Mouse (Mus musculus): ENCODE data around the gene Aacs. TPM values are rescaled to one million over a fixed set of nuclear protein-coding genes. Genes with fewer than 3 reads are reported as not detected.

Gene Aacs
- total and polyA plus RNA-seq, 3 experiments: 21.3 to 48.8 (median 39.8) TPM

DNA sequence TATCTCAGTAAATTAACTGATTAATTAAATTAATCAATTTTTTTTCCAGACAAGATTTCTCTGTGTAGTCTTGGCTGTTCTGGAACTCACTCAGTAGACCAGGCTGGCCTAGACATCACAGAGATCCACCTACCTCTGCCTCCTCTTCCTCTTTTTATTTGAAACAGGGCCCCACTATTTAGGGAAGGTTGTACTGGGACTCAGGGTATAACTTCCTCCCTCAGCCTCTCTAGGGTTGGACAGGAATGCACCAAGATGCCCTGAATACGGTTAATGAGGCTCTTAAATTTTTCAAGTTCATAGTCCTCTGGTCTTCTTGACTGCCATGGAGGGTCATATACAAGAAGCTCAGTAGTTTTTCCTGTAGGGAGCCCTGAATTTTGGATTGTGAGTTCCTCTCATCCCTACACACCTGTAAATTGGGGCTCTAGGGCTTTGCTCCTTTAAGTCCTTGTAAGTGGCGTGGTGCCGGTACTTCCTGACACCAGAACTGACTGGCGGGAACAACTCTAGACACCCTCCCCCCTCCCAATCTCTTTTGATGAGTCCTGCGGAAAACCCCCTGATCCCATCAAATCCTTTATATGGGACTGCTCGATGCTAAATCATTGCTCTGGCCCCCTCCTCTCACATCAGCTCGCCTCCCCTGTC lies 34.9 kb upstream of the Aacs start:
- 0 out of 2 replicates have a peak, but pooled peaks have one; percentile 15 for TF ChIP-seq IRF4 (IDR thresholded peaks at IDR 0.05; ENCODE audit: low read depth, low read length)
- no peak for TF ChIP-seq GABPA (IDR thresholded peaks at IDR 0.05; ENCODE audit: insufficient replicate concordance, low read depth, low read length)
- TF ChIP-seq MXI1 (IDR thresholded peaks at IDR 0.05; ENCODE audit: low read depth, low read length): no peak; the same call in 1 of the 2 replicates
- TF ChIP-seq USF2 (conservative IDR thresholded peaks at IDR 0.05; ENCODE audit: low read depth, low read length): no peak
- 0 out of 2 replicates have a peak, but pooled peaks have one; percentile 13 for TF ChIP-seq SIN3A (IDR thresholded peaks at IDR 0.05; ENCODE audit: low read length)
- TF ChIP-seq ELF1 (IDR thresholded peaks at IDR 0.05; ENCODE audit: low read depth, low read length): peak; percentile 55
- TF ChIP-seq MEF2A (IDR thresholded peaks at IDR 0.05; ENCODE audit: borderline replicate concordance, low read depth, low read length): 0 out of 2 replicates have a peak, but pooled peaks have one; percentile 27
- no peak for TF ChIP-seq ZMIZ1 (IDR thresholded peaks at IDR 0.05; ENCODE audit: low read depth, low read length)
- no peak for TF ChIP-seq TCF12 (IDR thresholded peaks at IDR 0.05; ENCODE audit: low read depth, low read length)
- TF ChIP-seq POLR2AphosphoS2 (IDR thresholded peaks at IDR 0.05; ENCODE audit: low read depth, low read length): no peak
- no peak for TF ChIP-seq NRF1 (IDR thresholded peaks at IDR 0.05; ENCODE audit: low read depth, low read length)
- 0 out of 2 replicates have a peak, but pooled peaks have one; percentile 76 for TF ChIP-seq E2F4 (IDR thresholded peaks at IDR 0.05; ENCODE audit: insufficient replicate concordance, low read depth, low read length)
- no peak for TF ChIP-seq TBP (conservative IDR thresholded peaks at IDR 0.05; ENCODE audit: low read depth, low read length)
- TF ChIP-seq MYC (IDR thresholded peaks at IDR 0.05; ENCODE audit: low read depth, low read length): peak; percentile 72
- Histone ChIP-seq H3K27ac (ENCODE audit: insufficient read depth, low read depth) (peak overlapping the region; percentile 9), H3K27me3 (replicated peaks) (no peaks in the 10 kb centered on the region), H3K4me3 (replicated peaks in 1 of 3; ENCODE audit: low read depth in 2 of 3, low read length in 2 of 3, poor library complexity in 1 of 3) (peak overlapping the region; percentile 61 to 94 (median 87)), H3K4me1 (ENCODE audit: control insufficient read depth in 1 of 2, insufficient read depth in 2 of 2) (peaks cover 3 to 37% of the 10 kb centered on the region in 2 experiments; a peak in 3 of 4 replicates), H3K36me3 (replicated peaks in 1 of 2; ENCODE audit: control insufficient read depth in 1 of 2, insufficient read depth in 1 of 2, low read length in 1 of 2) (peaks cover 4 to 23% of the 10 kb centered on the region in 2 experiments), H3K4me2 (ENCODE audit: insufficient read depth, low read depth, poor library complexity, severe bottlenecking) (peak overlapping the region; percentile 65), H3K79me2 (replicated peaks; ENCODE audit: control insufficient read depth, extremely low read depth, insufficient read depth, poor library complexity, severe bottlenecking) (peaks cover 37% of the 10 kb centered on the region), H3K9ac (ENCODE audit: insufficient read depth, low read depth) (peak overlapping the region; percentile 34; the same call in 1 of the 2 replicates), H3K9me3 (replicated peaks; ENCODE audit: low read length) (peaks cover 2% of the 10 kb centered on the region)
- in situ Hi-C loops (cut with MboI; ENCODE audit: low pct_ligation_motif_present, low pct_unique_long_range_greater_than_20kb, low sequenced_read_pairs): no loop called here
- dilution Hi-C loops (cut with MboI; ENCODE audit: extremely low pct_ligation_motif_present, extremely low pct_unique_long_range_greater_than_20kb, low sequenced_read_pairs): no loop called here
- peak; percentile 58 for DNase-seq (ENCODE audit: extremely low read depth)

DNA sequence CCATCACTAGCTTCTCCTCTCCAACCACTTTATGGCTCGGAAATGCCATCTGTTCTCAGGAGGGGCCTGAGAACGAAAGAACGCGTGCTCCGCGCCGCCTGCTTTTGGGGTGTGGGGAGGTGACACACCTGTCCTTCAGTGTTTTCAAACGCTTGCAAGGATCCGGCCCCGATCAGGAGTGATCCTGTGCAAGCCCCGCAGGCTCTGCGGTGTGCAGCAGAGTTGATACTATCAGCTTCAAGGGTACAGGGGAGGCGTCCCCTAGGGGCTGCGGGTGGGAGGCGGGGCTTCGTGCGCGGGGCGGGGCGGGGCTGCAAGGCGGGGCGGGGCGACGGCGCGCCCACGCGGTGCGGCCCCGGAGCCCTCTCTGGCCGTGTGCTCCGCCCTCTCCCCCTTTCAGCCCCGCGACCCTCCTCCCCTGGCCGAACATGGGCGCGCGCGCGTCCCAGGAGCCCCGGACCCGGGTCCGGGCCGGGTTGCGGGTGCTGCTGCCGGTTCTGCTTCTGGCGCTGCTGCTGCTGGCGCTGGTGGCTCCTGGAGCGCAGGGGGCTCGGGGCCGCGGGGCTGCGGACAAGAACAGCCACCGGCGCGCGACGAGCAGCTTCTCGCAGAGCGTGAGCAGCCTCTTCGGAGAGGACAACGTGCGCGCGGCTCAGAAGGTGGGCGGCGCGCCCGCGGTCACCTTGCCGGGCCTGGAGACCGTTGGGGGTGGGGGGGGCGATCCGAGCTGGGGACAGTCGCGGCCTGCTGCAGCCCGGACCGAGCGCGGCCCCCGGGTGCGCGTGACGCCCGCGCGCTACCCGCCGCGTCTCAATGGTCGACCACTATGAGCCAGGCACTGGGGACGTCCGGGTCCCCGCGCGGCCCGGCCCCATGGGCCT lies 34.1 kb upstream of the Aacs start, which contains the start of gene Bri3bp:
Gene Bri3bp (plus strand): TSS at position 335 of the 881 bp plus-strand sequence.
- peaks cover 6 to 30% of the 10 kb centered on the region in 2 experiments for H3K36me3 ChIP-seq (replicated peaks in 1 of 2; ENCODE audit: control insufficient read depth in 1 of 2, insufficient read depth in 1 of 2, low read length in 1 of 2)
- H3K4me3 ChIP-seq (replicated peaks in 1 of 3; ENCODE audit: low read depth in 2 of 3, low read length in 2 of 3, poor library complexity in 1 of 3): peak within 1 kb of the TSS; percentile 83 to 94 (median 87)
- H3K4me1 ChIP-seq (ENCODE audit: control insufficient read depth in 1 of 2, insufficient read depth in 2 of 2): peaks cover 3 to 43% of the 10 kb centered on the region in 2 experiments; a peak in 3 of 4 replicates
- peak within 1 kb of the TSS; percentile 84 for H3K9ac ChIP-seq (ENCODE audit: insufficient read depth, low read depth)
- dilution Hi-C loops (cut with MboI; ENCODE audit: extremely low pct_ligation_motif_present, extremely low pct_unique_long_range_greater_than_20kb, low sequenced_read_pairs): no loop called here
- H3K27me3 ChIP-seq (replicated peaks): no peaks in the 10 kb centered on the region
- H3K4me2 ChIP-seq (ENCODE audit: insufficient read depth, low read depth, poor library complexity, severe bottlenecking): peak within 1 kb of the TSS; percentile 72
- peaks cover 45% of the 10 kb centered on the region for H3K79me2 ChIP-seq (replicated peaks; ENCODE audit: control insufficient read depth, extremely low read depth, insufficient read depth, poor library complexity, severe bottlenecking)
- DNase-seq (ENCODE audit: extremely low read depth): peak; percentile 58
- peaks cover 2% of the 10 kb centered on the region for H3K9me3 ChIP-seq (replicated peaks; ENCODE audit: low read length)
- H3K27ac ChIP-seq (ENCODE audit: insufficient read depth, low read depth): peak within 1 kb of the TSS; percentile 34
- in situ Hi-C loops (cut with MboI; ENCODE audit: low pct_ligation_motif_present, low pct_unique_long_range_greater_than_20kb, low sequenced_read_pairs): no loop called here
- TF ChIP-seq UBTF (IDR thresholded peaks at IDR 0.05; ENCODE audit: low read depth, low read length): no peak
- TF ChIP-seq MAZ (IDR thresholded peaks at IDR 0.05; ENCODE audit: low read depth, low read length): no peak
- peak; percentile 46 for TF ChIP-seq MXI1 (IDR thresholded peaks at IDR 0.05; ENCODE audit: low read depth, low read length)
- no peak; the same call in 1 of the 2 replicates for TF ChIP-seq NRF1 (IDR thresholded peaks at IDR 0.05; ENCODE audit: low read depth, low read length)
- TF ChIP-seq RAD21 (IDR thresholded peaks at IDR 0.05; ENCODE audit: low read depth, low read length): no peak
- no peak for TF ChIP-seq E2F4 (IDR thresholded peaks at IDR 0.05; ENCODE audit: insufficient replicate concordance, low read depth, low read length)
- 0 out of 2 replicates have a peak, but pooled peaks have one; percentile 40 for TF ChIP-seq KAT2A (IDR thresholded peaks at IDR 0.05; ENCODE audit: insufficient replicate concordance, low read length)
- no peak for TF ChIP-seq USF1 (IDR thresholded peaks at IDR 0.05; ENCODE audit: low read depth, low read length)
- 0 out of 2 replicates have a peak, but pooled peaks have one; percentile 29 for TF ChIP-seq TBP (conservative IDR thresholded peaks at IDR 0.05; ENCODE audit: low read depth, low read length)
- no peak for TF ChIP-seq JUN (IDR thresholded peaks at IDR 0.05; ENCODE audit: insufficient read depth, low read depth, low read length)
- no peak for TF ChIP-seq EP300 (IDR thresholded peaks at IDR 0.05; ENCODE audit: low read length)
- TF ChIP-seq SIN3A (IDR thresholded peaks at IDR 0.05; ENCODE audit: low read length): peak; percentile 72; the same call in 1 of the 2 replicates
- no peak for TF ChIP-seq ETS1 (conservative IDR thresholded peaks at IDR 0.05; ENCODE audit: low read depth, low read length)
- TF ChIP-seq IRF4 (IDR thresholded peaks at IDR 0.05; ENCODE audit: low read depth, low read length): 0 out of 2 replicates have a peak, but pooled peaks have one; percentile 4
- no peak for TF ChIP-seq GABPA (IDR thresholded peaks at IDR 0.05; ENCODE audit: insufficient replicate concordance, low read depth, low read length)
- no peak for TF ChIP-seq ZC3H11A (IDR thresholded peaks at IDR 0.05; ENCODE audit: low read depth, low read length)
- TF ChIP-seq TCF12 (IDR thresholded peaks at IDR 0.05; ENCODE audit: low read depth, low read length): 0 out of 2 replicates have a peak, but pooled peaks have one; percentile 11
- no peak for TF ChIP-seq MAFK (IDR thresholded peaks at IDR 0.05; ENCODE audit: insufficient replicate concordance, low read length)
- no peak for TF ChIP-seq HCFC1 (IDR thresholded peaks at IDR 0.05; ENCODE audit: low read depth, low read length)
